Mouse (Mus musculus) midbrain, embryonic 11.5 days (tissue): ENCODE results near the gene Ace2. TPM values are rescaled to one million over a fixed set of nuclear protein-coding genes. Genes with fewer than 3 reads are reported as not detected.

Experiments used
- ATAC-seq: fragments of 200-750 bp; cut with Nextera tagmentation; 2 replicates; pipeline ENCODE4 v1.8.0; 2017; ENCODE audit warnings: moderate TSS enrichment, moderate library complexity; ENCODE audit not compliant: low FRiP score
- DNase-seq: peaks from one replicate; pipeline ENCODE4 v3.0.0; 2015; ENCODE audit warnings: low spot score; ENCODE audit errors: missing footprints
- H3K27ac ChIP-seq: fragments of 300-500 bp; sonication (generic); 2 replicates; pipeline ENCODE4 v1.5.1; 2014; ENCODE audit warnings: low read depth, low read length
- H3K27me3 ChIP-seq: fragments of 300-500 bp; sonication (generic); 2 replicates; pipeline ENCODE4 v1.6.1; 2014; ENCODE audit warnings: mild to moderate bottlenecking, low read length, moderate library complexity, mixed read lengths; ENCODE audit not compliant: control insufficient read depth, insufficient read depth
- H3K36me3 ChIP-seq: fragments of 300-500 bp; sonication (generic); 2 replicates; pipeline ENCODE4 v1.6.1; 2014; ENCODE audit warnings: mild to moderate bottlenecking, low read length, moderate library complexity, mixed read lengths; ENCODE audit not compliant: control insufficient read depth, insufficient read depth
- H3K4me1 ChIP-seq: fragments of 300-500 bp; sonication (generic); 2 replicates; pipeline ENCODE4 v1.6.1; 2014; ENCODE audit warnings: low read length; ENCODE audit not compliant: control insufficient read depth, insufficient read depth
- H3K4me2 ChIP-seq: fragments of 300-500 bp; sonication (generic); 2 replicates; pipeline ENCODE4 v1.6.1; 2014; ENCODE audit warnings: mild to moderate bottlenecking, moderate library complexity
- H3K4me3 ChIP-seq: fragments of 300-500 bp; sonication (generic); 2 replicates; pipeline ENCODE4 v1.5.1; 2014; ENCODE audit warnings: low read depth, low read length
- H3K9ac ChIP-seq: fragments of 300-500 bp; sonication (generic); 2 replicates; pipeline ENCODE4 v1.6.1; 2014; ENCODE audit warnings: low read length
- H3K9me3 ChIP-seq: fragments of 300-500 bp; sonication (generic); 2 replicates; pipeline ENCODE4 v1.6.1; 2016; ENCODE audit warnings: low read length; ENCODE audit not compliant: control insufficient read depth
- WGBS: fragments of 180-500 bp; shearing (Covaris S2); extraction: QIAGEN DNeasy Blood & Tissue Kit; methylation state at CpG from one replicate; pipeline ENCODE4 v1.1.7; 2014; 5-methylcytosine and 5-hydroxymethylcytosine counted together
- polyA plus RNA-seq: library from polyadenylated mRNA; unstranded; fragments of >200 nt; fragmentation: Nextera tagmentation; extraction: Ambion mirVana; gene quantifications from 2 replicates; pipeline ENCODE4 v1.2.1, GENCODE M21; 2014

Ace2 gene
- polyA plus RNA-seq: 0.11 and 0.15 TPM in 2 replicates

DNA sequence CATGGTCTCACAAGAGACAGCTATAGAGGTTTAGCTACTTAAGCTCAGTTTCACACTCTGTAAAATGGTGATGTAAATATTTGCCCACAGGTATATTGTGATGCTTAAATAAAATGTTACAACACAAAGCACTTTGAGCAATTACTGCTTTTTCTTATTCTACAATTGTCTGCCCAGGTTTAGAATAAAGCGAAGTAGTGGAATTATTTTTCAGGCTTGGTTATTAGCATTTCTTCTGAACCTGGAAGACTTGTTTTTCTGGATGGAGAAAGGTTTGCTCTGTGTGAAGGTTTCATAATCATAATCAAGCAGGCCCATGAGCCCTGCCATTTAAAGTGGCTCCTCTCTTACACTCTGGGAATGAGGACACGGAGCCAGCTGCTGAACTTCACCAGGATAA is at the start of gene Ace2:
Gene Ace2 (plus strand): TSS at position 301 of the 400 bp plus-strand sequence.
- Histone ChIP-seq H3K27ac (no peak within 1 kb of the TSS), H3K9ac (no peak within 1 kb of the TSS), H3K4me3 (no peak within 1 kb of the TSS), H3K27me3 (peaks cover 8% of the 10 kb centered on the region; the same call in 1 of the 2 replicates), H3K9me3 (no peaks in the 10 kb centered on the region), H3K4me2 (no peak within 1 kb of the TSS), H3K36me3 (no peaks in the 10 kb centered on the region), H3K4me1 (no peaks in the 10 kb centered on the region)
- 96% methylated on average over 2 of the region's 2 CpGs for WGBS
- no peak for ATAC-seq
- DNase-seq: no peak

DNA sequence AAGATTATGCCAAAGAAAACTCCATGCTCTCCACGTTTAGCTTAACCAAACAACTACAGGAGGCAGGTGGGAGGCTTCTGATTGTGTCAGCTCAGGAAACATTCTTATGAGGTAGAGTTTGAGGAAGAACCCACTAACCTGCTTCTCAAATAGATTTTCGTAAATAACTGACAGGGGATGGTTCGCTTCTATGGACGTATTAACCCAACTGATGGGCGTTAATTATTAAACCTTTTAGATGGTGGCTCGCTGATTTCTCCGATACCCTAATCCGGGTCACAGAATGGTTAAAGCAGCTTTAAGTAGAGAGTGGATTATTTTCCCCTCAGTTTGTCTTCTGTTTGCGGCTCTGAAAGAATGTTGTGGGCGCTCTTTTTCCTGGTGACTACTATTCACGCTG is 49.2 kb upstream of the Ace2 start:
- WGBS: 67% methylated on average over 11 of the region's 11 CpGs
- Histone ChIP-seq H3K4me2 (no peak overlapping the region), H3K4me1 (no peaks in the 10 kb centered on the region), H3K9me3 (no peaks in the 10 kb centered on the region), H3K9ac (no peak overlapping the region), H3K27me3 (peaks cover 11% of the 10 kb centered on the region), H3K36me3 (no peaks in the 10 kb centered on the region), H3K27ac (no peak overlapping the region), H3K4me3 (no peak overlapping the region)
- DNase-seq (no peak), ATAC-seq (no peak)

DNA sequence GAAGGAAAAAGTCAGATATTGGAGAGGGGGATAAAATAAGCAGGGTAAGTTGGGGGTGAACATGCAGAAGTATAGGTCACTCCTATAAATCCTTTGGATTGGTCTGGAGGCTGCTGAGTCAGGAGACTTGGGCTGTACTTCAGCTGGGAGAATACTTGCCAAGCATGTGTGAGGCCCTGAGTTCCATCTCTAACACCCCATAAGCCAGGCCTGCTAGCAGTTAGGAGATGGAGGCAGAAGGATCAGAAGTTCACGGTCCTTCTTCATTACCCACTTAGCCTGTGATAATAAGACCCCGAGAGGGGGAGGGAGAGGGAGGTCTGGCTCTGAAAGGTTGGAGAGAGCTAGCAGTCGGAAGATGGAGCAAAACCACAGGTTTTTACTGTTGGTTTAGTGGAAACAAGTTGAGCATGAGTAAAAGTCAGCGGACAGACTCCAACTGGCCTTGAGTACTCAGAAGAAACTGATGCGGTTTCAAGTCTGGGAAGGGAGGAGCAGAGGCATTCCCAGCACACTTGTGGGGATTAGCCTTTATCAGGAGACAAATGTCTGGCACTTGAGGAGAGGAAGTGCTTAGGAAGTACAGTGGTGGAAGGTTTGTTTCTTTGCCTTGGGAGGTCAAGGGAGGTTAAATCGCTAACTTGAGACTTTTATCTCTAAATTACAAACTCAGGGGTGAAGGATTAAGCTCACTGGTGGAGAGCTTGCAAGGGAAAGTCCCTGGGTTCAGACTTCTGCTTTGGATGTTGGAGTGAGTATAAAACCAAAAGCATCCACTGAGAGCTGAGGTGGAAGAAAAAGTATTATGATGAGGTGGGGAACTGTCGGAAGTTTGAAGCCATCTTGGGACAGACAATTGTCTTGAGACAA is 46.6 kb upstream of the Ace2 start:
- Histone ChIP-seq H3K9ac (no peak overlapping the region), H3K27ac (no peak overlapping the region), H3K9me3 (no peaks in the 10 kb centered on the region), H3K4me2 (no peak overlapping the region), H3K27me3 (peaks cover 15% of the 10 kb centered on the region), H3K4me3 (no peak overlapping the region), H3K4me1 (no peaks in the 10 kb centered on the region), H3K36me3 (no peaks in the 10 kb centered on the region)
- ATAC-seq (no peak), DNase-seq (no peak)
- 58% methylated on average over 7 of the region's 7 CpGs for WGBS

DNA sequence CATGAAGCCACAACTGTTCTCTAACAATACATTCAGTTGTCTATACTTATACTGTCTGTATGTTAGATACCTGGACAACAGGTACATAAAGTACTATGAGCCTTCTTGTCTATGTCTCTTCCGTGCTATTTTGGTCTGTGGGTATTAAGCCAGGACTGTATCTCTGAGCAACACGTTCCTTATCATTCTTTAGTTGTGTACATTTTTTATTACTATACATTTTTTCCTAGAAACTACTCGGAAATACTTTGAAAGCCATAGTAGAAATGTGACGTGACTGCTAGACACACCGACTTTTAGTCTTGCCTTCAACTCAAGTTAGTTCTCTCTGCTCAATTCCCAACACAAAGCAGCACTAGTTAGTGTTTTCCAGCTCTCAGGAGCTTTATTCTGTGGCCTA is 45.7 kb upstream of the Ace2 start:
- no peaks in the 10 kb centered on the region for H3K9me3 ChIP-seq
- DNase-seq (no peak), ATAC-seq (no peak)
- 83% methylated on average over 5 of the region's 5 CpGs for WGBS
- H3K36me3 ChIP-seq: no peaks in the 10 kb centered on the region
- H3K4me3 ChIP-seq: no peak overlapping the region
- no peak overlapping the region for H3K4me2 ChIP-seq
- no peak overlapping the region for H3K27ac ChIP-seq
- H3K9ac ChIP-seq: no peak overlapping the region
- peaks cover 16% of the 10 kb centered on the region for H3K27me3 ChIP-seq
- no peaks in the 10 kb centered on the region for H3K4me1 ChIP-seq

DNA sequence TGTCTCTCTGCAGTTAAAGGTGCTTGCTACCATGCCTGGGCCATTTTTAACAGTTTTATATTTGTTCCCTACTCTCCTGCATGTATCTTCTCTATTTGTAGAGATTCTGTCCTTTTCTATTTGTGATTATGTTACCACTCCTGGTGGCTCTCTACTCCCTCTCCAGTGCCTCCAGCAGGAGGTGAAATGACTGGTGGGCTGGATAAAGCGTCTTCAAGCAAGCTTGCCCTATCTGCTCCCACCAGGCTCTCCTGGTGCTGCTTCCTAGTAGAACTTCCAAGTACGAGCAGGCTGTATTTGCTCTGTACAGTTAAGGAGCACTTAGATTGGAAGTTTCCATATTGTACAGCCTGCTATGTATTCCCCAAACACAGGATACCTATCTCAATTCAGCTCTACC is 43.3 kb upstream of the Ace2 start:
- no peaks in the 10 kb centered on the region for H3K36me3 ChIP-seq
- WGBS: 68% methylated on average over 2 of the region's 2 CpGs
- H3K4me3 ChIP-seq: no peak overlapping the region
- ATAC-seq: no peak
- no peak overlapping the region for H3K9ac ChIP-seq
- H3K4me2 ChIP-seq: no peak overlapping the region
- no peaks in the 10 kb centered on the region for H3K4me1 ChIP-seq
- no peak overlapping the region for H3K27ac ChIP-seq
- no peaks in the 10 kb centered on the region for H3K9me3 ChIP-seq
- H3K27me3 ChIP-seq: peaks cover 10% of the 10 kb centered on the region
- DNase-seq: no peak

DNA sequence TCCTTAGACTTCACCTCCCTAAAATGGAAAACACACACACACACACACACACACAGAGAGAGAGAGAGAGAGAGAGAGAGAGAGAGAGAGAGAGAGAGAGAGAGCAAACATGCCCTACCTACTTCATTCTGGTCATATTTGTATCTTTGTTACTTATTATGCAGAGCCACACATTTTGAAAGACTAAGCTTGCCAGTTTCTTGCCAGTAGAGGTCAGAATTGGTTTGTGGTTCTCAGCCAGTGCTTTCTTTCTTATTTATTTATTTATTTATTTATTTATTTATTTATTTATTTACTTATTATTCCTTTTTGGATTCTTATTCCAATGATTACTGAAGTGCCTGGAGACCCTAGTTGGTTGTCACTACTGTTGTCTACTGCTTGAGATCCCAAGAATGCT is 37.6 kb upstream of the Ace2 start:
- no peak for DNase-seq
- no peaks in the 10 kb centered on the region for H3K9me3 ChIP-seq
- no peaks in the 10 kb centered on the region for H3K4me1 ChIP-seq
- ATAC-seq: no peak
- H3K27me3 ChIP-seq: peaks cover 5% of the 10 kb centered on the region; the same call in 1 of the 2 replicates
- no peak overlapping the region for H3K9ac ChIP-seq
- H3K4me3 ChIP-seq: no peak overlapping the region
- H3K36me3 ChIP-seq: no peaks in the 10 kb centered on the region
- H3K27ac ChIP-seq: no peak overlapping the region
- no peak overlapping the region for H3K4me2 ChIP-seq

DNA sequence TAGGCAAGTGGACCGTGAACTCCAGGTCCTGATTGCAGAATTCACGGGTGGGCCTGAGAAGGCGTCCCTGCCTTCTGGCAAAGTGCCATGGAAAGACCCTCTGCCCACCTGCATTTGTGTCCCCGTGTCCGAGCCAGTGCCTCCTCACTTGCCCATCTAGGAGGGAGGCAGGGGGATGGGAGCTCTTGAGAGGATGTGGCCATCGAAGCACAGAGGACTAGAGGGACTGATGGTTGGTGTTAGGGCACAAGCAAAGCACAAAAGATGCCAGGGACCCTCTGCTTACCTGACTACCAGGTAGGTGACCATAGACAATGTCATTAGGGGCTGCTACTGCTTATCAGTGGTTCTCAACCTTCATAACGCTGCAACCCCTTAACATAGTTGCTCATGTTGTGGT is 36.9 kb upstream of the Ace2 start:
- ATAC-seq (no peak), DNase-seq (no peak)
- Histone ChIP-seq H3K4me3 (no peak overlapping the region), H3K27me3 (peaks cover 5% of the 10 kb centered on the region; the same call in 1 of the 2 replicates), H3K27ac (no peak overlapping the region), H3K4me2 (no peak overlapping the region), H3K9me3 (no peaks in the 10 kb centered on the region), H3K4me1 (no peaks in the 10 kb centered on the region), H3K9ac (no peak overlapping the region), H3K36me3 (no peaks in the 10 kb centered on the region)
- 92% methylated on average over 7 of the region's 7 CpGs for WGBS

GRCm38 (mm10) chrX:164102656-164103055 is 36.5 kb upstream of the Ace2 start:
- peaks cover 3% of the 10 kb centered on the region; the same call in 1 of the 2 replicates for H3K27me3 ChIP-seq
- H3K36me3 ChIP-seq: no peaks in the 10 kb centered on the region
- DNase-seq (no peak), ATAC-seq (no peak)
- no peaks in the 10 kb centered on the region for H3K9me3 ChIP-seq
- no peaks in the 10 kb centered on the region for H3K4me1 ChIP-seq
- no peak overlapping the region for H3K4me3 ChIP-seq
- no peak overlapping the region for H3K27ac ChIP-seq
- no peak overlapping the region for H3K4me2 ChIP-seq
- 73% methylated on average over 6 of the region's 6 CpGs for WGBS
- H3K9ac ChIP-seq: no peak overlapping the region

- no peak overlapping the region for H3K27ac ChIP-seq
- no peaks in the 10 kb centered on the region for H3K4me1 ChIP-seq
- no peaks in the 10 kb centered on the region for H3K9me3 ChIP-seq
- no peak overlapping the region for H3K4me2 ChIP-seq
- ATAC-seq (no peak), DNase-seq (no peak)
- WGBS: 76% methylated on average over 3 of the region's 3 CpGs
- H3K36me3 ChIP-seq: no peaks in the 10 kb centered on the region
- no peak overlapping the region for H3K9ac ChIP-seq
- H3K4me3 ChIP-seq: no peak overlapping the region
- H3K27me3 ChIP-seq: no peaks in the 10 kb centered on the region; the same call in 1 of the 2 replicates
These were observed 28.0 kb upstream of the Ace2 start for GRCm38 (mm10) chrX:164111146-164111545.
